Mouse (Mus musculus) thymus, postnatal 0 days (tissue): ENCODE results near the gene Trim43b. TPM values are rescaled to one million over a fixed set of nuclear protein-coding genes. Genes with fewer than 3 reads are reported as not detected.
"Not testable (repeated sequence)": the region's sequence is repeated elsewhere in the genome, so short reads cannot be mapped to it uniquely, and the experiment has no call there.

Experiments
- DNase-seq: peaks from one replicate; pipeline ENCODE4 v3.0.0-alpha.2; 2015; ENCODE audit warnings: low spot score
- polyA plus RNA-seq: library from polyadenylated mRNA; unstranded; fragments of >200 nt; fragmentation: Nextera tagmentation; extraction: Ambion mirVana; gene quantifications from 2 replicates; pipeline ENCODE4 v1.2.1, GENCODE M21; 2015

The Trim43b gene
- 0.06 and 0.08 TPM in 2 replicates for polyA plus RNA-seq

DNA sequence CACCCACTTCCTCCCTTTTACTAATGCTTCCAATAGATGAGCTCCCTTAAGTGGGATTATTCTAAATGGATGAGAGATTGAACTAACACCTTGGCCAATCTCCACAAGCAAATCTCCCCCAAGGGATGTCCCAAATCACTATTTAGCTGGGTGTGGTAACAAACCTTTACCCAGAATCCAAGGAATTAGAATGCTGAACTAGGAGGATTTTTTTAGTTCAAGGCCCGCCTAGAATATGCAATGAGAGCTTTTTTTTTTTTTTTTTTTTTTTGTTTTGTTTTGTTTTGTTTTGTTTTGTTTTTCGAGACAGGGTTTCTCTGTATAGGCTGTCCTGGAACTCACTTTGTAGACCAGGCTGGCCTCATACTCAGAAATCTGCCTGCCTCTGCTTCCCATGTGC lies at the start of gene Trim43b:
TSS of gene Trim43b (minus strand) at position 101 of the 400 bp plus-strand sequence.
- not testable (repeated sequence) for DNase-seq

DNA sequence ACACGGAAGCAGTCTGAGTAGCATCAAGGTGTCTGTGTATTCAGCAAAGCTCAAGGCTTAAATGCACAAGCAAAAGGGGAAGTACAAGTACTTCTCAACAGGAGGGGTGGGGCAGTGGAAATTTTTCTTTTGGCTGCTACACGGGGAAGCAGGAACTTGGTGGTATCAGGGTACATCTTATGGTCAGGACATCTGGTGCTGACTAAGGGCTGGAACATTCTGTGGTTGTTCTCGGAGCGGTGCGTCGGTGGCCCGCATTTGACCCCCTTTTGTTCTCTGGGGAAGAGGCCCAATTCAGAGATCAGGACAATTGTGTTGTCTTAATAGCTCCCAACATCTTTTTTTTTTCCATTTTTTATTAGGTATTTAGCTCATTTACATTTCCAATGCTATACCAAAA lies 11.9 kb upstream of the Trim43b start:
- DNase-seq = not testable (repeated sequence)

DNA sequence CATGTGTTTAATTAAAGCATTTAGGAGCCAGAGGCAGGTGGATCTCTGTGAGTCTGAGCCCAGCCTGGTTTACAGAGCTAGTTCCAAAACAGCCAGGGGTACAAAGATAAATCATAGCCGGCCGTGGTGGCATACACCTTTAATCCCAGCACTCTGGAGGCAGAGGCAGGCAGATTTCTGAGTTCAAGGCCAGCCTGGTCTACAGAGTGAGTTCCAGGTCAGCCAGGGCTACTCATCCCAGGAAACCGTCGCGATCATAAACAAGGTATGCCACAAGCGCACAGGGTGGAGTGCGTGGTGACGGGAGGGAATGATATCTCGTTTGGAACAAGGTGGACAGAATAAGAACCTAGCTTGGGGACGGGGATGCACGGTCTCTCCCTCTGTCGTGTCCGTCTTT lies 5.9 kb downstream of the Trim43b start:
- DNase-seq = not testable (repeated sequence)

DNA sequence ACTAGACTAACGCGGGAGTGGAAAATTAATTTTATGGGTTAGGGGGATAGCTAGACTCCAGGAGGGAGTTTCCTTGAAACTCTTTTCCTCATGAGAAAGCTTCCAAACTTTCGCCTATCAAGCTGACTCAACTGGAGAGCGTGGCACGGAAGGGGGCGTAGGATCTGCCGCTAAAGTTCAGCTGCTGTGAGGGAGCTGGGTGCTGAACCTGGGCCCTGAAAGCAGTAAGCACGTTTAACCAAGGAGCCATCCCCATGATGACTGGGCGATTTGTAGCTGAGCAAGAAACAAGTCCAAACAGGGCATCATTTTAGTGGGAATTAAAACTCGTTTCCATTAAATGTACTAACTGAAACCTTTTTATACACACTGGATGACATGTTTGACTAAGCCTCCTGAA lies 13.0 kb downstream of the Trim43b start:
- not testable (repeated sequence) for DNase-seq

DNA sequence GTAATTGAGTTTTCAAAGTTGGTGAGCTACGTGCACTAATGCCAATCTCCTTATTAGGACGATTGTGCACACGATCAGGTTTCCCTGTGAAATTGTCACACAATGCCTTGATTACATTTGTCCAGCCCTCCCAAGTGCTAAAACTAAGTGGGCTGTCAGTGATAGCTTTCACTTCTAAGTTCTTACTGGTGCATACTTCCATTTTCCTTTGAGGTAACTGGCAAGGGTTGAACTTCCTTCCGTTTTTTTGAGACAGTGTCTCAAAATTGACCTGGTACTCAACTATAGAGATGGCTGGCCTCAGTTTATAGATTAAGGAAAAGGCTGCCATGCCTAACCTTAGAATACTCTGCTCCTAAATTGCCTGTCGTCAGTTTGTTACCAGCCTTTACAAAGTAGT lies 16.1 kb downstream of the Trim43b start:
- not testable (repeated sequence) for DNase-seq

DNA sequence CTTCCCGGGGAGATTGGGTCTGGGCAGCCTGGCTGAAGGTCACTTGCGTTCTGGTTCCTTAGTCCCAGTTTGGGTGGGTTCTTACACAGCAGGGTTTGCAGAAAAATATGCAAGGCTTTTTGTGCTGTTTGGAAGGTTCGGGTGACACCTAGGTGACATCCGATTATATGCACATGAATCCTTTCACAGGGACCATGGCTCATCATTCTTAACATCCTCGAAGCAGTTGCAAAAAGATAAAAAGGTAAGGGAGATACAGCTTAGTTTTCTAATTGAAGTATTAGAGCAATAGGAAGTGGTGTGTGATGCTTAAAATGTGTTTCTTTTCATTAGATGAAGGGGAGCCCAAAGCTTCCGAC lies 25.5 kb downstream of the Trim43b start:
- DNase-seq = not testable (repeated sequence)

DNA sequence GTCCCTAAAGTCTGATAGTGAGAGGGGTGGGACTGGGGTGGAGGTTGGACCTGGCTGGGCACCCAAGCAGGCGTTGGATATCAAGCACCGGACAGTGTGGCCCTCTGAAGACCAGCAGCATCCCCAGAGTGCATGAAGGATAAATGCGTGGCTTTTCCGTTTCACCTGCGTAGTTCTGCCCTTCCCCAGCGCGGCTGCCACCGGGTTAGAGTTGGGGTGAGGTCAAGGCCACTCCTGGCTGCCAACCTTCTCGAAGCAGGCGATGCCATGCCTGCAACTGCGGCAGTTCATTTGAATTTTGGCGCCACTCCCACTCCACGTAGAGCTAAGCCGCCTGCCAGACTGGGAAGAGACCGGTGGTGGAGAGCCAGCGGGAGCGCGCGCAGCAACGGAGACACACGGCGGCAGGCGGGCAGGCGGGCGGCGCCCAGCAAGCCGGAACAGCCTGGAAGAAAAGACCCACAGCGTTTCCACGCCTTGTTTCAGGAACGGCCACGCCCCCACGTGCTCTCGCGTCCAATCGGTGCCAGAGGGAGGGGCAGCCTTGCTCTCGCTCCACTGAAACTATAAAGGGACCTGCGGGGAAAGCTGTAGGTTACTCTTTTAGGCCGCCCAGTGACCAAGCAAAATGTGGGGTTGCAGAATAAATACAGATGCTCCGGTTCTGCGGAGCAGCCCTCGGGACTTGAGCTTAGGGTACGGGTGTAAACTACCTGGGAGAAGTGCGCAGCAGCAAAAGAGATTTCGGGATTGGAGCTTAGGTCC lies 26.1 kb downstream of the Trim43b start:
- DNase-seq = not testable (repeated sequence)

Other genes with a start within 250 kb of the Trim43b start
- 14.4 and 14.5 TPM in 2 replicates for gene Bcl2a1a, start 135.9 kb downstream of the Trim43b start, polyA plus RNA-seq
- gene Bcl2a1b, start 106.4 kb upstream of the Trim43b start, polyA plus RNA-seq = 48.8 and 53.4 TPM in 2 replicates
- gene Gm29094, start 106.5 kb upstream of the Trim43b start, polyA plus RNA-seq = 6.0 and 6.9 TPM in 2 replicates
- gene Mthfs, start 117.8 kb upstream of the Trim43b start, polyA plus RNA-seq = 33.1 and 34.9 TPM in 2 replicates